Mouse (Mus musculus) CD8-positive naive resting alpha-beta T cell, adult 2 months (primary cell): ENCODE data around the gene Amd2.

Source experiments
- DNase-seq, 2 experiments: peaks; one replicate each; pipeline ENCODE4 v3.0.0; 2022; ENCODE audit warnings: low read depth in 2 of 2, low spot score in 2 of 2

Gene Amd2

GRCm38 (mm10) chr10:35711792-35712191 lies at the start of gene Amd2:
Gene Amd2, minus strand, starts transcription at chr10:35711892.
- no peak for DNase-seq

GRCm38 (mm10) chr10:35761280-35761679 lies 49.6 kb upstream of the Amd2 start:
- no peak for DNase-seq

- no peak for DNase-seq
Observed at GRCm38 (mm10) chr10:35737639-35738038, 25.9 kb upstream of the Amd2 start.

- DNase-seq = no peak
Observed at GRCm38 (mm10) chr10:35714266-35714665, 2.6 kb upstream of the Amd2 start.
